Mouse (Mus musculus): ENCODE data around the gene Atad5. TPM values are rescaled to one million over a fixed set of nuclear protein-coding genes. Genes with fewer than 3 reads are reported as not detected.
"Not testable (repeated sequence)": the region's sequence is repeated elsewhere in the genome, so short reads cannot be mapped to it uniquely, and the experiment has no call there.

Gene Atad5
- polyA plus RNA-seq, 1 experiment from 2014 or later, result 11.4 TPM

DNA sequence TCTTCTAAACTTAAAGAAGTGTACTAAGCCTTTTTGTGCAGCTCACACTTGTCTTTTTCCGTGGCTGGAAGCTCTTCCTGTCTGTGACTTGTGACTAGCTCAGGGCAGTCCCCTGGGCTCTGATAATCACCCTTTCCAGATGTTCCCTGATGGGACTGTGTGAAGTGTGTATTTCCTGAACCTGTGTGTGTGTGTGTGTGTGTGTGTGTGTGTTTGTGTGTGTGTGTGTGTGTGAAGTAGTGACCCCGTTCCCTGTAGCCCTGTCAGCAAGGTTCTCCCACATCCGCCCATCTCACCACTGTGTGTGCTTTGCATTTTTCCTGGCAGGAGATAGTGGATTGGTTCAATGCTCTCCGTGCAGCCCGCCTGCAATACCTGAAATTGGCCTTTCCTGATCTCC lies 81.2 kb downstream of the Atad5 start:
- H3K4me1 ChIP-seq, result no peaks in the 10 kb centered on the region
- H3K4me3 ChIP-seq, result no peak overlapping the region
- H3K36me3 ChIP-seq, result no peaks in the 10 kb centered on the region
- ATAC-seq (ENCODE audit: borderline replicate concordance, extremely low read depth, low FRiP score, low TSS enrichment), result no peak
- WGBS, result 57% methylated on average over 5 of the region's 5 CpGs
- no peak overlapping the region for H3K4me2 ChIP-seq
- no peak overlapping the region for H3K9ac ChIP-seq
- no peak overlapping the region for H3K27ac ChIP-seq
- no peaks in the 10 kb centered on the region for H3K27me3 ChIP-seq
- no peaks in the 10 kb centered on the region for H3K9me3 ChIP-seq

DNA sequence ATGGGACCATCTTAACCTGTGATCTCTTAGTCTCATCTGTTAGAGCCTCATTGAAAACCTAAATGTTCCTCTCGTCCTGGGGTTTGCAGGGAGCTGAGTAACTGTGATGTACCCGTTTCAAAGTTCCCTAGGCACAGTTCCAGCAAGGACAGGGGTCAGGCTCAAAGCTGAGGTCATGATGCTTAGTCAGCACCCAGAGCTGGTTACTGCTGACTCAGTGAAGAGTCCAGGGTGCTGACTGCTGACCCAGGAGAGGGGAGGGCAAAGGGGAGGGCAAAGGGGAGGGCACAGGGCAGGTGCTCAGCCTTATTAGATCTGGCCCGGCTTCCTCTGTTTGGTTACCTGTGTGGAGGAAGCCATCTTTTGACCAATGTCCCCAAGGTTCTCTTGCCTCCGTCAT lies 82.7 kb downstream of the Atad5 start:
- Histone ChIP-seq H3K36me3 (no peaks in the 10 kb centered on the region), H3K9me3 (no peaks in the 10 kb centered on the region), H3K4me1 (no peaks in the 10 kb centered on the region), H3K9ac (no peak overlapping the region), H3K4me3 (no peak overlapping the region), H3K4me2 (no peak overlapping the region), H3K27ac (no peak overlapping the region), H3K27me3 (no peaks in the 10 kb centered on the region)
- no peak for ATAC-seq (ENCODE audit: borderline replicate concordance, extremely low read depth, low FRiP score, low TSS enrichment)
- WGBS, result 60% methylated on average over 4 of the region's 4 CpGs

DNA sequence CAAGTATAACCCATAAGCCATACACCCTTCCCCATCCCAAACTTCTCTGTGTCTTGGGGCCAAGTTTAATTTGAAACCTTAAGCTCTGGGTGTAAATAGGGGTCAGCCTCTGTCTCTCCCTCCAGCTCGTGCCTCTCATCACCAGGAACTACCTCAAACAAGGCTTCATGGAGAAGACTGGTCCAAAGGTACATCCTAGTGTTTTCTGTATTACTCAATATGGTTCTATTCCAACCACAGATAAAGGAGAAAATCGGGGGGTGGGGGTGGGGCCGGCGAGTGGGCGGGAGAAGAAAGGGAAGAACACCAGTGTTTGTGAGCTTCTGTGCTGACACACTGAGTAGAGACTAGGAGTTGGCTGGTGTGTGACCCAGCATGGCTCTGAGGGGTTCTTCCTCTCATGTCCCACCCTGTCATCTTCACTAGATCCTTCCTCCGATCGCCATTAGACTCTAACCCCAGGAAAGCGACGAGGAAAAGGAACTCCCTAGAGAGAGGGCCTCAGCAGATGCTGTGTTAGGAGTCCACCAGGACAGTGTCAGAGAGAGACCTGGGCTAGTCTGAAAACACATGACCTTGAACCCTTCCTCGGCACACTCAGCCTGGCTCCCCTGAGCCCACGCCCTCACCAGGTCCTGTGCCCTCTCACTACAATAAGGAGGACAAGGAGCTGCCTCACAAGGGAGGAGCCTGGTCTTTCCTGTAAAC lies 84.9 kb downstream of the Atad5 start:
- no peaks in the 10 kb centered on the region for H3K27me3 ChIP-seq
- no peaks in the 10 kb centered on the region for H3K9me3 ChIP-seq
- no peak overlapping the region for H3K27ac ChIP-seq
- WGBS, result 75% methylated on average over 11 of the region's 11 CpGs
- H3K4me1 ChIP-seq, result no peaks in the 10 kb centered on the region
- H3K4me2 ChIP-seq, result no peak overlapping the region
- no peaks in the 10 kb centered on the region for H3K36me3 ChIP-seq
- no peak overlapping the region for H3K4me3 ChIP-seq
- no peak for ATAC-seq (ENCODE audit: borderline replicate concordance, extremely low read depth, low FRiP score, low TSS enrichment)
- no peak overlapping the region for H3K9ac ChIP-seq

DNA sequence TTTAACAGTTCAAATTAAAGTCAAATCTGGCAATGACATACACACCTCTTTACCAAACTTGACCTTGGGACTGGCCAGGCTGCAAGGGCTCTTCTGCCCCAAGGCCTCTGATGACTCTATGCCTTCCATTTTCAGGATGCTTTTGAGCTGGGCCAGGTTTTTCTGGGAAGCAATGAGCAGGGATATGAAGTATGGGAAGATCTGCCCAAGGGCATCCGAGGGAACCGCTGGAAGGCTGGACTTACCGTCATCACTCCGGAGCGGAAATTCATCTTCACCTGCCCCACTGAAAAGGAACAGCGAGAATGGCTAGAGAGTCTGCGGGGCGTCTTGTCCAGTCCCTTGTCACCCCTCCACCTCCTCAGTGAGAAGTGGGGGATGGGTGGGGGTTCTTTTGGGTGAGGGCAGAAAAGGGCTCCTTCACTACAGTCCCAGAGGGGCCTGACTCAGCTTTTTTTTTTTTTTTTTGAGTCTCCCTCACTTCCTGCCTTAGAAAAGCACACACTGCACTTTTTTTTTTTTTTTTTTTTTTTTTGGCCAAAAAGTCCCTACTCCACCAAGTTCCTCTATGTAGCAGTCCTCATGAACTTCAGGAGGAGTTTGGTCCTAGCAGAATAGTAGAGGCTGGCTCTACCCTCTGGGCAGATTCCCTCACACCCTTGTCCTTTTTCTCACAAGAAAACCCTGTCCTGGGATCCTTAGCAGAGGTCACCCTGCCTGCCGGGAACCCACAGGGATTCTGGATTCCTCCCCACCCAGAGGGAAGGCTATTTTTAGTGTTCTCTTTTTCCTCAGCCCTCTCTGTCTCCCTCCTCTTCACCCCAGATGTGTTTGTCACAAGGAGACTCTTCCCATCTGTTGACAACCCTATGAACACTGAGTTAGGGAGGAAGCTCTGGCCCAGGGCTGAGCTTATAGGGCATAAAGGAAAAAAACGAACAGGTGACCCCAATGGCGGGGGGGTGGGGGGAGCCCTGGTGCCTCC lies 88.0 kb downstream of the Atad5 start:
- H3K9ac ChIP-seq, result no peak overlapping the region
- no peaks in the 10 kb centered on the region for H3K9me3 ChIP-seq
- H3K27me3 ChIP-seq, result no peaks in the 10 kb centered on the region
- no peaks in the 10 kb centered on the region for H3K4me1 ChIP-seq
- no peak overlapping the region for H3K27ac ChIP-seq
- H3K4me2 ChIP-seq, result no peak overlapping the region
- no peak overlapping the region for H3K4me3 ChIP-seq
- H3K36me3 ChIP-seq, result no peaks in the 10 kb centered on the region
- no peak for ATAC-seq (ENCODE audit: borderline replicate concordance, extremely low read depth, low FRiP score, low TSS enrichment)
- 66% methylated on average over 11 of the region's 11 CpGs for WGBS

DNA sequence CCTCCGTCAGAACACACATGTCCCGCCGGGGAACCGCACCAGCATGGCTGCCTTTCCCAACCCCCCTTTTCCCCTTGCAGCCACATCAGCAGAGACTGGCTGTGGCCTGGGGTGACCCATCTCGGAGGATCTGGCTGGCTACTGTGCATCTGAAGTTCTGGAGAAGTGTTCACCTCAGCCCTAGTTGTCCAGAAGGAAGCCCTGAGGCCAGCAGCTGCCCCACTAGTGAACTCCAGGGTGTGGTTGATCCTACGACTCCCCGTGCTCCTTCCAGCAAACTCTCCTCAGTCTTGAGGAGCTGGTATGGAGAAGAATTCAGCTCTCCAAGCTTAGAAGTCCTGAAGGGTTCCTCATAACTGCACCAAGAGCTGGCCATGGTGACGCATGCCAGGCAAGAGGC lies 89.1 kb downstream of the Atad5 start:
- H3K36me3 ChIP-seq, result no peaks in the 10 kb centered on the region
- H3K4me1 ChIP-seq, result no peaks in the 10 kb centered on the region
- H3K27ac ChIP-seq, result no peak overlapping the region
- no peak overlapping the region for H3K9ac ChIP-seq
- H3K27me3 ChIP-seq, result no peaks in the 10 kb centered on the region
- 76% methylated on average over 8 of the region's 8 CpGs for WGBS
- H3K4me2 ChIP-seq, result no peak overlapping the region
- no peak overlapping the region for H3K4me3 ChIP-seq
- ATAC-seq (ENCODE audit: borderline replicate concordance, extremely low read depth, low FRiP score, low TSS enrichment), result no peak
- no peaks in the 10 kb centered on the region for H3K9me3 ChIP-seq

DNA sequence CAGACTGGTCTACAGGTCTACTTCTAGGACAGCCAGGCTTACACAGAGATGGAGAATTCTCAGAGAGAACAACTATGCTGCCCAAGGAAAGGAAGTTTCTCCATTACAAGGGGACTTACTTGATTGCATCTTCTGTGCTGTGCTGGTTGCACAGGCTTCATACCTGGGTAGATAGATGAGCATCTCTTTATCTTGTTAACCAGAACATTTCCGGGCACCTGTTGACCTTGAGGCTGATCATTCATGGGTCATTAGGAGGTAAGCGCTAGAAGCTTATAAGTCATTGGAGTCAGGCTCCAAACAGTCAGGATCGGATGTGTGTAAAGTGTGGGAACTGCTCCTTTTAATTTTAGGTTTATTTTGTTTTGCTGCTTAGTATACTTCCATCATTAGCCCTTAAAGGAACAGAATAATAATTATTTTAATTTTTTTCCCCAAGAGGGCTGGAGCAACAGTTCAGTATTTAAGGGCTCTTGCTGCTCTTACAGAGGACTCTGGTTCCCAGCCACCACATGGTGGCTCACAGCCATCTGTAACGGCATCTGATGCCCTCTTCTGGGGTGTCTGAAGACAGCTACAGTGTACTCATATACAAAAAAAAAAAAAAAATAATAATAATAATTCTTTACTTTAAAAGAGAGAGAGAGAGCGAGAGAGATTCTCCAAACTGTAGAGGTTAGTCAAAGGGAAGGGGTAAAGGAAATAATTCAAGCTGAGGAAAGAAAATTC lies 92.0 kb downstream of the Atad5 start:
- no peak overlapping the region for H3K27ac ChIP-seq
- H3K36me3 ChIP-seq, result no peaks in the 10 kb centered on the region
- ATAC-seq (ENCODE audit: borderline replicate concordance, extremely low read depth, low FRiP score, low TSS enrichment), result no peak
- WGBS, result 64% methylated on average over 5 of the region's 5 CpGs
- H3K27me3 ChIP-seq, result no peaks in the 10 kb centered on the region
- H3K9me3 ChIP-seq, result no peaks in the 10 kb centered on the region
- H3K9ac ChIP-seq, result no peak overlapping the region
- no peak overlapping the region for H3K4me3 ChIP-seq
- no peak overlapping the region for H3K4me2 ChIP-seq
- no peaks in the 10 kb centered on the region for H3K4me1 ChIP-seq

DNA sequence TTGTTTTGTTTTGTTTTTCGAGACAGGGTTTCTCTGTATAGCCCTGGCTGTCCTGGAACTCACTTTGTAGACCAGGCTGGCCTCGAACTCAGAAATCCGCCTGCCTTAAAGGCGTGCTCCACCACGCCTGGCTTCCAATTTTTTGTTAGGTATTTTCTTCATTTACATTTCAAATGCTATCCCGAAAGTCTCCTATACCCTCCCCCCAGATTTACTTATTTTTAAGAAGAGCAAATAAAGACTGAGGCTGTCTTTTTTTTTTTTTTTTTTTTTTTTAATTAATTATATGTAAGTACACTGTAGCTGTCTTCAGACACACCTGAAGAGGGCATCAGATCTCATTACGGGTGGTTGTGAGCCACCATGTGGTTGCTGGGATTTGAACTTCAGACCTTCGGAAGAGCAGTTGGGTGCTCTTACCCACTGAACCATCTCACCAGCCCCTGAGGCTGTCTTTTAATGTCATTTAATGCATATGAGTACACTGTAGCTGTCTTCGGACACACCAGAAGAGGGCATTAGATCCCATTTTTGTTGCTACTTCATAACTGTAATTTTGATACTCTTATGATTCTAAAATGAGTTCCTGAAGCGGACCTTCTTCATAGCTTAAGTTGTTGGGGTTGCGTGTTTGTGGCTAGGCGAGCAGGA lies 94.0 kb downstream of the Atad5 start:
- Histone ChIP-seq H3K4me2 (peak overlapping the region; percentile 78), H3K27ac (0 out of 2 replicates have a peak overlapping the region, but pooled peaks have one; percentile 83), H3K9ac (peak overlapping the region; percentile 78; the same call in 1 of the 2 replicates), H3K4me3 (peak overlapping the region; percentile 71)
- WGBS, result 41% methylated on average over 12 of the region's 12 CpGs
- H3K27me3 ChIP-seq, H3K36me3 ChIP-seq, H3K9me3 ChIP-seq, H3K4me1 ChIP-seq: not testable (repeated sequence)
- ATAC-seq (ENCODE audit: borderline replicate concordance, extremely low read depth, low FRiP score, low TSS enrichment), result peak; percentile 72

DNA sequence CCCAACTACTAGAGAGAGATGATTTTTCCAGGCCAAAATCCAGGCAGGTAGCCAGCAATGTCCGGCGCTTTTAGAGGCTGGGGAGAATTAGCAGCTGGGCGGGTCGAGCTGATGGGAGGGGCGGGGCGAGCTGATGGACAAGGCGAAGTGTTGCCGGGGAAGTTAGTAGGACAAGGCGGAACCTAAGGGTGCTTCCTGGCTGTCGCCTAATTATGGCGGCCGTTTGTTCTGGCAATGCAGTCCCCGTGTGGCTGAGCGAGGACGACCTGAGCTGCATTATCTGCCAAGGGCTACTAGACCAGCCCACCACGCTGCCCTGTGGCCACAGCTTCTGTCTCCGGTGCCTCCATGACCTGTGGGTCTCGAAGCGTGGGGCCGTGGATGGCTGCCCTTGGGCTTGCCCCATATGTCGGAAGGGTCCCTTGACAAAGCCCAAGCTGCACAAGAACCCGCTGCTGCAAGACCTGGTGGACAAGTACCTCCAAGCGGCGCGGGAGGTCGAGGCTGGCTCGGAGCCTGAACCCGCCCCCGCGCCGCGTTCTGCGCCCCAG lies 94.6 kb downstream of the Atad5 start, which contains the start of gene Rnf135:
TSS of gene Rnf135 (plus strand) at position 147 of the 551 bp plus-strand sequence.
- Histone ChIP-seq H3K27ac (peak within 1 kb of the TSS; percentile 83), H3K36me3 (no peaks in the 10 kb centered on the region), H3K27me3 (no peaks in the 10 kb centered on the region), H3K9me3 (no peaks in the 10 kb centered on the region), H3K4me1 (no peaks in the 10 kb centered on the region), H3K9ac (peak within 1 kb of the TSS; percentile 78), H3K4me2 (peak within 1 kb of the TSS; percentile 78), H3K4me3 (peak within 1 kb of the TSS; percentile 71)
- 2% methylated on average over 33 of the region's 33 CpGs for WGBS
- ATAC-seq (ENCODE audit: borderline replicate concordance, extremely low read depth, low FRiP score, low TSS enrichment), result peak; percentile 94

DNA sequence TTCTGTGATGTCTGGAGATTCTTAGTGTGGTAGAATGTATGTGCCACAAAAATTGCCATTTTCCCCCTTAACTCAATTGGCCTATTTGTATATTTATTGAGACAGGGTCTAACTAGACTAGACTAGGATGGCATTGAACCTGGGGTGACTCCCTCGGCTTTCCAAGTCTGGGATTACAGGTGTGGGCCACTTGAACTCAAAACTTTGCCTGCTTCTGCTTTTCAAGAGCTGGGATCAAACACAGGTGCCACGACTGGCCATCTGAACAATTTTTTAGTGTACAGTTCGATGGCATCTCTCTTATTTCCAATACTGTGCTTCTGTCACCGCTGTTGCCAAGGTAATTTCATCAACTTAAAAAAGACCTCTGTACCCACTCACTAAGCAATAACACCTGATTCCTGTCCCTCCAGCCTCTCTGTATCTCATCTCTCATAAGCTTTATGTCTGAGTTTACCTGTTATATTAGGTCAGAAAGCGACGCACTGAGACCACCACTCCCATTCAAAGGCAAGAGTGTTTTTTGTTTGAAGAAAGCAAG lies 95.4 kb downstream of the Atad5 start:
- no peaks in the 10 kb centered on the region for H3K4me1 ChIP-seq
- H3K9ac ChIP-seq, result peak overlapping the region; percentile 78; the same call in 1 of the 2 replicates
- peak overlapping the region; percentile 78 for H3K4me2 ChIP-seq
- no peaks in the 10 kb centered on the region for H3K9me3 ChIP-seq
- no peaks in the 10 kb centered on the region for H3K27me3 ChIP-seq
- H3K27ac ChIP-seq, result peak overlapping the region; percentile 83; the same call in 1 of the 2 replicates
- no peak for ATAC-seq (ENCODE audit: borderline replicate concordance, extremely low read depth, low FRiP score, low TSS enrichment)
- peak overlapping the region; percentile 71 for H3K4me3 ChIP-seq
- H3K36me3 ChIP-seq, result no peaks in the 10 kb centered on the region
- WGBS, result 68% methylated on average over 6 of the region's 6 CpGs
